11 mouse cellular contexts compared by ENCODE assay signal in genomic region chr14:122367252-122367868, GRCm38 (mm10).
DNase-seq lines count a peak whose midpoint lies in the region; ATAC-seq and TF ChIP-seq lines count a peak whose summit lies in the region.
"Had no signal": no experiment of that assay in that cellular context is flagged by ENCODE, and none has a peak within 500 bp of the region (broad histone marks: within the 10 kb centered on the region; RNA-seq: fewer than 3 reads in every experiment).

No protein-coding gene starts in this region.

- no peak overlapping the region for H3K4me2 ChIP-seq in midbrain, postnatal 0 days (ENCODE audit: low read depth, low read length, poor library complexity, severe bottlenecking)
- H3K4me2 ChIP-seq in hindbrain, embryonic 15.5 days: peak overlapping the region; percentile 16
- H3K4me2 ChIP-seq: midbrain, embryonic 12.5 days had no signal

- H3K4me1 ChIP-seq in midbrain, postnatal 0 days (ENCODE audit: insufficient read depth, low read length): no peaks in the 10 kb centered on the region
- peaks cover 5% of the 10 kb centered on the region for H3K4me1 ChIP-seq in midbrain, embryonic 10.5 days
- H3K4me1 ChIP-seq in hindbrain, embryonic 15.5 days (replicated peaks): 0 out of 2 replicates have a peak, but pooled peaks cover 4% of the 10 kb centered on the region

- DNase-seq in heart, adult 11 months: peak; percentile 74
- no peak for DNase-seq in heart, postnatal 14 days
- peak; percentile 85 for DNase-seq in midbrain, postnatal 0 days (ENCODE audit: low spot score)
- DNase-seq in midbrain, embryonic 10.5 days (ENCODE audit: low spot score): no peak
- DNase-seq in natural killer cell, adult 2 months (ENCODE audit: low spot score in 2 of 2): no peak
- no peak for DNase-seq in lung, postnatal 14 days
- DNase-seq: kidney, adult 18-20 months; lung, adult 2 months had no signal

- TF ChIP-seq CTCF in midbrain, postnatal 0 days (IDR thresholded peaks at IDR 0.05): no peak

- intact Hi-C loops in heart, postnatal 14 days (cut with DNase I): no loop called here

- H3K9ac ChIP-seq in midbrain, postnatal 0 days (replicated peaks; ENCODE audit: low read length, poor library complexity, severe bottlenecking): no peak overlapping the region
- H3K9ac ChIP-seq in hindbrain, embryonic 15.5 days: no peak overlapping the region
- H3K9ac ChIP-seq: midbrain, embryonic 12.5 days had no signal

- peaks cover 28% of the 10 kb centered on the region for H3K27me3 ChIP-seq in midbrain, postnatal 0 days (ENCODE audit: insufficient read depth, low read length)
- H3K27me3 ChIP-seq in midbrain, embryonic 10.5 days (ENCODE audit: low read depth, poor library complexity, severe bottlenecking): peaks cover 80% of the 10 kb centered on the region
- peaks cover 8% of the 10 kb centered on the region for H3K27me3 ChIP-seq in hindbrain, embryonic 15.5 days

- ATAC-seq in midbrain, postnatal 0 days (ENCODE audit: low FRiP score): peak; percentile 69; the same call in 1 of the 2 replicates
- ATAC-seq in hindbrain, embryonic 15.5 days (ENCODE audit: low FRiP score, low read depth): peak; percentile 81
- ATAC-seq in inflammation-experienced regulatory T-cells, adult 6 months: no peak

- H3K27ac ChIP-seq in midbrain, postnatal 0 days (ENCODE audit: low read depth, low read length): no peak overlapping the region
- H3K27ac ChIP-seq in midbrain, embryonic 10.5 days (replicated peaks): no peak overlapping the region
- H3K27ac ChIP-seq in hindbrain, embryonic 15.5 days (replicated peaks): peak overlapping the region; percentile 43
- H3K27ac ChIP-seq: midbrain, embryonic 12.5 days had no signal

- H3K9me3 ChIP-seq in midbrain, postnatal 0 days (ENCODE audit: low read length): no peaks in the 10 kb centered on the region
- no peaks in the 10 kb centered on the region for H3K9me3 ChIP-seq in midbrain, embryonic 10.5 days (replicated peaks)
- no peaks in the 10 kb centered on the region for H3K9me3 ChIP-seq in hindbrain, embryonic 15.5 days
- H3K9me3 ChIP-seq: midbrain, embryonic 12.5 days had no signal

- WGBS in midbrain, postnatal 0 days: 75% methylated on average over 28 of the region's 28 CpGs
- 83% methylated on average over 28 of the region's 28 CpGs for WGBS in midbrain, embryonic 10.5 days
- WGBS in hindbrain, embryonic 15.5 days: 53% methylated on average over 28 of the region's 28 CpGs

- H3K4me3 ChIP-seq in midbrain, postnatal 0 days (ENCODE audit: low read depth, low read length): no peak overlapping the region
- H3K4me3 ChIP-seq in midbrain, embryonic 10.5 days: no peak overlapping the region
- no peak overlapping the region for H3K4me3 ChIP-seq in hindbrain, embryonic 15.5 days
- H3K4me3 ChIP-seq: midbrain, embryonic 12.5 days had no signal

- H3K36me3 ChIP-seq in midbrain, postnatal 0 days (ENCODE audit: insufficient read depth, low read length): no peaks in the 10 kb centered on the region
- no peaks in the 10 kb centered on the region for H3K36me3 ChIP-seq in midbrain, embryonic 10.5 days
- no peaks in the 10 kb centered on the region for H3K36me3 ChIP-seq in hindbrain, embryonic 15.5 days
- H3K36me3 ChIP-seq: midbrain, embryonic 12.5 days had no signal

Comparison
In these comparisons a context has a peak if more than half of its experiments do, and no peak if none do; other contexts are left out.
1. DNase-seq: peak in heart, adult 11 months (single experiment) and midbrain, postnatal 0 days (single experiment); none in heart, postnatal 14 days (0 of 2), midbrain, embryonic 10.5 days (single experiment), natural killer cell, adult 2 months (0 of 2) and lung, postnatal 14 days (single experiment).